Mouse (Mus musculus): ENCODE measurements around the gene 2300002M23Rik.

Gene 2300002M23Rik

GRCm38 (mm10) chr17:35601249-35601648, 34.0 kb downstream of the 2300002M23Rik start, which contains the start of gene Sfta2:
TSS of gene Sfta2 (plus strand) at chr17:35601549.
- in situ Hi-C loops (cut with MboI, MseI): no loop called here

GRCm38 (mm10) chr17:35601736-35602354, 34.6 kb downstream of the 2300002M23Rik start:
- in situ Hi-C loops (cut with MboI, MseI): no loop called here

GRCm38 (mm10) chr17:35617127-35617526, 49.9 kb downstream of the 2300002M23Rik start:
- in situ Hi-C loops (cut with MboI, MseI): no loop called here

All from T-helper 17 cell (primary cell).